Mouse (Mus musculus) stomach, postnatal 0 days (tissue): ENCODE data around the gene Il13.

Experiments
- CTCF ChIP-seq: IDR thresholded peaks from 2 replicates; pipeline ENCODE4 v1.5.1; 2016; ENCODE audit warnings: antibody characterized with exemption, low read depth, mild to moderate bottlenecking, moderate library complexity
- EP300 ChIP-seq: optimal IDR thresholded peaks from 2 replicates; pipeline ENCODE3; 2016; ENCODE audit warnings: antibody characterized with exemption

GRCm38 (mm10) chr11:53585510-53585909 lies 49.0 kb downstream of the Il13 start:
- TF ChIP-seq CTCF (no peak), EP300 (no peak)
